In genomic region chr4:70409456-70409855, GRCm38 (mm10) we compare ENCODE assay signal across 8 mouse cellular contexts. TPM values are rescaled to one million over a fixed set of nuclear protein-coding genes. Genes with fewer than 3 reads are reported as not detected.
DNase-seq lines count a peak whose midpoint lies in the region; ATAC-seq and TF ChIP-seq lines count a peak whose summit lies in the region.

No protein-coding gene starts in this region.

- DNase-seq in layer of hippocampus, adult 2 months (ENCODE audit: low spot score in 2 of 2), result no peak
- no peak for DNase-seq in layer of hippocampus, adult 18-20 months (ENCODE audit: low spot score in 2 of 2)
- DNase-seq in hindbrain, embryonic 14.5 days (ENCODE audit: low spot score), result no peak
- DNase-seq in adrenal gland, postnatal 4 days (ENCODE audit: low spot score in 2 of 2), result no peak
- DNase-seq in left cerebral cortex, adult 18-20 months (ENCODE audit: low spot score in 2 of 2), result no peak
- DNase-seq in right cerebral cortex, adult 18-20 months, result no peak

- peak overlapping the region; percentile 93 for H3K4me3 ChIP-seq in layer of hippocampus, adult 2 months
- peak overlapping the region; percentile 75 for H3K4me3 ChIP-seq in brown adipose tissue, adult 24 weeks (ENCODE audit: insufficient read depth, low read depth, low read length)
- peak overlapping the region; percentile 55 for H3K4me3 ChIP-seq in hindbrain, embryonic 14.5 days (replicated peaks; ENCODE audit: low read length)
- peak overlapping the region; percentile 74 for H3K4me3 ChIP-seq in midbrain, embryonic 16.5 days (ENCODE audit: low read depth, low read length)

- H3K36me3 ChIP-seq in hindbrain, embryonic 14.5 days (replicated peaks; ENCODE audit: control insufficient read depth, insufficient read depth), result no peaks in the 10 kb centered on the region
- no peaks in the 10 kb centered on the region for H3K36me3 ChIP-seq in midbrain, embryonic 16.5 days (ENCODE audit: control insufficient read depth, insufficient read depth, low read length)

- no peaks in the 10 kb centered on the region for H3K27me3 ChIP-seq in hindbrain, embryonic 14.5 days (ENCODE audit: control insufficient read depth, insufficient read depth, low read length)
- H3K27me3 ChIP-seq in midbrain, embryonic 16.5 days (ENCODE audit: control insufficient read depth, insufficient read depth, low read depth, low read length), result no peaks in the 10 kb centered on the region

- H3K9me3 ChIP-seq in hindbrain, embryonic 14.5 days (ENCODE audit: control insufficient read depth, low read length), result no peaks in the 10 kb centered on the region
- H3K9me3 ChIP-seq in midbrain, embryonic 16.5 days (replicated peaks; ENCODE audit: control insufficient read depth, low read length, poor library complexity, severe bottlenecking), result no peaks in the 10 kb centered on the region

- 24% methylated on average over 9 of the region's 9 CpGs for WGBS in hindbrain, embryonic 14.5 days
- 11% methylated on average over 9 of the region's 9 CpGs for WGBS in midbrain, embryonic 16.5 days

- peak overlapping the region; percentile 70 for H3K9ac ChIP-seq in hindbrain, embryonic 14.5 days
- peak overlapping the region; percentile 78 for H3K9ac ChIP-seq in midbrain, embryonic 16.5 days (ENCODE audit: low read depth, low read length)

- peak overlapping the region; percentile 75 for H3K4me2 ChIP-seq in hindbrain, embryonic 14.5 days (replicated peaks)
- H3K4me2 ChIP-seq in midbrain, embryonic 16.5 days (ENCODE audit: low read length), result peak overlapping the region; percentile 59

- no peak for ATAC-seq in hindbrain, embryonic 14.5 days (ENCODE audit: low FRiP score)
- no peak for ATAC-seq in midbrain, embryonic 16.5 days

- H3K27ac ChIP-seq in layer of hippocampus, adult 2 months, result no peak overlapping the region; the same call in 1 of the 2 replicates
- no peak overlapping the region for H3K27ac ChIP-seq in brown adipose tissue, adult 24 weeks (replicated peaks; ENCODE audit: low read depth, low read length)
- no peak overlapping the region for H3K27ac ChIP-seq in hindbrain, embryonic 14.5 days
- H3K27ac ChIP-seq in midbrain, embryonic 16.5 days (ENCODE audit: low read length), result no peak overlapping the region

- TF ChIP-seq CTCF in layer of hippocampus, adult 2 months (conservative IDR thresholded peaks at IDR 0.05), result no peak

- H3K4me1 ChIP-seq in brown adipose tissue, adult 24 weeks (ENCODE audit: control insufficient read depth, insufficient read depth, insufficient read length, low read length), result no peaks in the 10 kb centered on the region
- peaks cover 19% of the 10 kb centered on the region for H3K4me1 ChIP-seq in hindbrain, embryonic 14.5 days (replicated peaks; ENCODE audit: control insufficient read depth, insufficient read depth, low read length)
- H3K4me1 ChIP-seq in midbrain, embryonic 16.5 days (ENCODE audit: control insufficient read depth, insufficient read depth, low read length), result peaks cover 20% of the 10 kb centered on the region

RNA-seq across cellular contexts. Expression of gene Cdk5rap2, which starts 0.8 kb away (rescaled TPM):
- 10 to 100 TPM; 11.8 to 13.9 TPM for total RNA-seq in layer of hippocampus, adult 2 months (2021)
- total RNA-seq in layer of hippocampus, adult 18-20 months (2021), result 10 to 100 TPM; 10.5 to 12.4 TPM
- 2.4 and 2.5 TPM in 2 replicates for polyA plus RNA-seq in brown adipose tissue, adult 24 weeks (2012; ENCODE audit: insufficient read depth, insufficient read length, missing spikeins)
- 11.0 and 13.3 TPM in 2 replicates for polyA plus RNA-seq in hindbrain, embryonic 14.5 days (2014; fragmentation: Nextera tagmentation; extraction: Ambion mirVana)
- polyA plus RNA-seq in midbrain, embryonic 16.5 days (2015; fragmentation: Nextera tagmentation; extraction: Ambion mirVana), result 6.0 and 7.7 TPM in 2 replicates
- total RNA-seq in adrenal gland, postnatal 4 days (2021), result 10 to 100 TPM; 49.7 to 56.4 TPM
- 1 to 10 TPM; 6.3 to 7.1 TPM for total RNA-seq in left cerebral cortex, adult 18-20 months (2021)
